Mouse (Mus musculus): ENCODE data around the gene Lrrc8d. TPM values are rescaled to one million over a fixed set of nuclear protein-coding genes. Genes with fewer than 3 reads are reported as not detected.

Gene Lrrc8d
- total and polyA plus RNA-seq, 3 experiments: 11.4 to 258 (median 21.9) TPM

DNA sequence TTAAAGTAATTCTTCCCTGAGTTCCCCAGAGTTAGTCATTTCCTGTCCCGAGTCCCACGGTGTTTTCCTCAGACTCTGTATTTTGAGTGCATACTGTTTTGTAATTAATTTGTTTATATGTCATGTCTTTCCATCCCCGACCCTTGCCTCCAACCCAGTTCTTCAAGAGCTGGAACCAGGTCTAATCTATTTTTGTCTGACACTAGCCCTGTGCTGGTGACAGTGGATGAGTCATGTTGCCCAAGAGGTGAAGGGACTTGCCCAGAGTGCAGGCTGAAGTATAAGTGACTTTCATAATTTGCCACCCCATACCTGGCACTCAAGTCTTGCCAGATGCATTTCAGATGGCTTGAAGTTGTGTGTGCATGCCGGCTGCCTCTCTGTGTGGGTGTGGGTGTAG is 98.7 kb downstream of the Lrrc8d start:
- Histone ChIP-seq H3K36me3 (ENCODE audit: control insufficient read depth in 1 of 2, insufficient read depth in 2 of 2, low read length in 2 of 2) (peaks cover 0 to 4% of the 10 kb centered on the region in 2 experiments; a peak in 1 of 4 replicates), H3K27me3 (ENCODE audit: control insufficient read depth in 1 of 2, insufficient read depth in 2 of 2, low read length in 2 of 2) (no peaks in the 10 kb centered on the region), H3K79me2 (ENCODE audit: control insufficient read depth, insufficient read depth, low read length, poor library complexity) (no peaks in the 10 kb centered on the region; the same call in 1 of the 2 replicates), H3K9ac (ENCODE audit: control insufficient read depth, low read depth, low read length, poor library complexity, severe bottlenecking) (no peak overlapping the region), H3K27ac (ENCODE audit: control insufficient read depth, low read depth, low read length) (no peak overlapping the region), H3K4me1 (ENCODE audit: control insufficient read depth in 1 of 2, insufficient read depth in 2 of 2, low read length in 2 of 2) (no peaks in the 10 kb centered on the region), H3K4me3 (ENCODE audit: control insufficient read depth in 1 of 2, insufficient read depth in 1 of 2, low read depth in 2 of 2, low read length in 2 of 2) (no peak overlapping the region), H3K9me3 (replicated peaks; ENCODE audit: insufficient read depth, low read length) (no peaks in the 10 kb centered on the region)
- DNase-seq (ENCODE audit: low read depth, low spot score): no peak
- no peak for TF ChIP-seq MYC (IDR thresholded peaks at IDR 0.05; ENCODE audit: low read depth, low read length)
- TF ChIP-seq TAL1 (IDR thresholded peaks at IDR 0.05; ENCODE audit: low read length): no peak
- TF ChIP-seq USF1 (IDR thresholded peaks at IDR 0.05; ENCODE audit: low read depth, low read length): no peak
- no peak for TF ChIP-seq TBP (IDR thresholded peaks at IDR 0.05; ENCODE audit: low read depth, low read length)
- TF ChIP-seq NELFE (IDR thresholded peaks at IDR 0.05; ENCODE audit: low read depth, low read length): no peak
- TF ChIP-seq UBTF (IDR thresholded peaks at IDR 0.05; ENCODE audit: borderline replicate concordance, insufficient read depth, low read depth, low read length): no peak
- no peak for TF ChIP-seq POLR2A (IDR thresholded peaks at IDR 0.05; ENCODE audit: control insufficient read depth in 1 of 2, insufficient read depth in 1 of 2, low read depth in 1 of 2, low read length in 2 of 2, poor library complexity in 1 of 2)
- no peak for TF ChIP-seq SMC3 (IDR thresholded peaks at IDR 0.05; ENCODE audit: low read depth, low read length)
- TF ChIP-seq SIN3A (IDR thresholded peaks at IDR 0.05; ENCODE audit: low read length): no peak

DNA sequence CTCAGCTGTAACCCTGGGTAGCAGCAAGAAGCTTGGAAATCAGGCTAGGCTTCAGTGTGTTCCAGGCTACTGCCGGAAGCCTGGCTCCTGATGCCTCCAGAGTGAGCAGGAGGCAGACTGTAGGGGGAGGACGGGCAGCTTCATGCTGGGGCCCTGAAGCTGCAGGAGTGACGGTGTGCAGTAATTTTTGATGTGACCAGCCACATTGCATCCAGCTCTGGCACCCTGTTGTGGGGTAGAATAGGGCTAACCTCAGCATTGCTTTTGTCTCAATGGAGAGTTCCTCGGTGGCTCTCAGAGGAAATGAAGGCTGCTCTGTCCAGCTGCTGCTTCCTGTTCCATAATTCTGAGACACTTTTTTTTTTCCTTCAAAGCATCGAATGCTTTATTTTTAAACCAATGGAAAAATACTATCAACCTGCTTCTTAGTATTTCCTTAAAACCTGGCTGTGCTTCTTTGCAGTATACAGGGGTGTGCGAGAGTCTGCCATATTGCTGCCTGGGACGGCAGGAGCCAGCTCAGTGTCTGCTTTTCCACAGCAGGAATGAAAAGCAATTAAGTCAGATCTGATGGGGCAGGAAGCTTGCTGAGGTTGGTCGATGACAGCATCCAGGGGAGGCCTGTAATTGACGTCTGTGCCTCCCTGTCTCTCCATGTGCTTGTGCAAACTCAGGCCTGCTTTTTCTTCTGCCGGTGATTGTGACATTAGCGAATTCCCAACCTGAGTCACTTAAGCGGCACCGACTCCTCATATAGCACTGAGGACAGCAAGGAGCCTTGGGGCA is 100.3 kb downstream of the Lrrc8d start:
- no peak overlapping the region for H3K4me3 ChIP-seq (ENCODE audit: control insufficient read depth in 1 of 2, insufficient read depth in 1 of 2, low read depth in 2 of 2, low read length in 2 of 2)
- no peak overlapping the region for H3K27ac ChIP-seq (ENCODE audit: control insufficient read depth, low read depth, low read length)
- TF ChIP-seq GABPA (IDR thresholded peaks at IDR 0.05; ENCODE audit: low read depth, low read length) (no peak), CHD2 (IDR thresholded peaks at IDR 0.05; ENCODE audit: low read length) (no peak), BHLHE40 (IDR thresholded peaks at IDR 0.05; ENCODE audit: borderline replicate concordance, low read depth, low read length) (no peak), JUND (IDR thresholded peaks at IDR 0.05; ENCODE audit: low read depth, low read length) (no peak), USF1 (IDR thresholded peaks at IDR 0.05; ENCODE audit: low read depth, low read length) (no peak), ZC3H11A (IDR thresholded peaks at IDR 0.05; ENCODE audit: low read depth, low read length) (no peak), TCF12 (IDR thresholded peaks at IDR 0.05; ENCODE audit: low read depth, low read length) (no peak), ZMIZ1 (IDR thresholded peaks at IDR 0.05; ENCODE audit: low read depth, low read length) (no peak), MYB (IDR thresholded peaks at IDR 0.05; ENCODE audit: low read depth, low read length) (no peak), SIN3A (IDR thresholded peaks at IDR 0.05; ENCODE audit: low read length) (no peak), TAL1 (IDR thresholded peaks at IDR 0.05; ENCODE audit: low read length) (no peak), MXI1 (IDR thresholded peaks at IDR 0.05; ENCODE audit: low read depth, low read length) (no peak), MAX (IDR thresholded peaks at IDR 0.05; ENCODE audit: low read length) (no peak), POLR2AphosphoS2 (IDR thresholded peaks at IDR 0.05; ENCODE audit: low read length) (no peak), USF2 (IDR thresholded peaks at IDR 0.05; ENCODE audit: borderline replicate concordance in 1 of 2, insufficient read depth in 1 of 2, low read depth in 1 of 2, low read length in 2 of 2) (no peak), MAZ (IDR thresholded peaks at IDR 0.05; ENCODE audit: low read depth, low read length) (no peak), NRF1 (IDR thresholded peaks at IDR 0.05; ENCODE audit: insufficient read depth, low read depth, low read length, poor library complexity, severe bottlenecking) (no peak), HCFC1 (IDR thresholded peaks at IDR 0.05; ENCODE audit: low read depth, low read length) (no peak), EP300 (IDR thresholded peaks at IDR 0.05; ENCODE audit: low read depth in 1 of 2, low read length in 2 of 2) (no peak), UBTF (IDR thresholded peaks at IDR 0.05; ENCODE audit: borderline replicate concordance, insufficient read depth, low read depth, low read length) (no peak)
- DNase-seq (ENCODE audit: low read depth, low spot score): no peak
- peaks cover 0 to 5% of the 10 kb centered on the region in 2 experiments; a peak in 1 of 4 replicates for H3K36me3 ChIP-seq (ENCODE audit: control insufficient read depth in 1 of 2, insufficient read depth in 2 of 2, low read length in 2 of 2)
- no peak overlapping the region for H3K9ac ChIP-seq (ENCODE audit: control insufficient read depth, low read depth, low read length, poor library complexity, severe bottlenecking)
- no peaks in the 10 kb centered on the region for H3K9me3 ChIP-seq (replicated peaks; ENCODE audit: insufficient read depth, low read length)
- H3K79me2 ChIP-seq (ENCODE audit: control insufficient read depth, insufficient read depth, low read length, poor library complexity): no peaks in the 10 kb centered on the region; the same call in 1 of the 2 replicates
- H3K4me1 ChIP-seq (ENCODE audit: control insufficient read depth in 1 of 2, insufficient read depth in 2 of 2, low read length in 2 of 2): no peaks in the 10 kb centered on the region
- no peaks in the 10 kb centered on the region for H3K27me3 ChIP-seq (ENCODE audit: control insufficient read depth in 1 of 2, insufficient read depth in 2 of 2, low read length in 2 of 2)

Data from MEL (cell line).